ENCODE assay signal across 7 mouse cellular contexts in genomic region chr14:88469956-88470355, GRCm38 (mm10). TPM values are rescaled to one million over a fixed set of nuclear protein-coding genes. Genes with fewer than 3 reads are reported as not detected.
A peak's percentile ranks its signal among the peaks of the same experiment; 100 is the strongest.
DNase-seq lines count a peak whose midpoint lies in the region; ATAC-seq lines count a peak whose summit lies in the region.

No protein-coding gene starts in this region.

- H3K9me3 ChIP-seq in lung, embryonic 16.5 days (ENCODE audit: control insufficient read depth, low read length): no peaks in the 10 kb centered on the region
- H3K9me3 ChIP-seq in forebrain, embryonic 15.5 days: no peaks in the 10 kb centered on the region
- H3K9me3 ChIP-seq in liver, embryonic 13.5 days (replicated peaks): no peaks in the 10 kb centered on the region

- no peak overlapping the region for H3K27ac ChIP-seq in lung, embryonic 16.5 days (ENCODE audit: low read length)
- no peak overlapping the region for H3K27ac ChIP-seq in forebrain, embryonic 15.5 days (replicated peaks)
- H3K27ac ChIP-seq in liver, embryonic 13.5 days: no peak overlapping the region

- WGBS in lung, embryonic 16.5 days: 4% methylated on average over 9 of the region's 9 CpGs
- WGBS in forebrain, embryonic 15.5 days: 1% methylated on average over 9 of the region's 9 CpGs
- WGBS in liver, embryonic 13.5 days (ENCODE audit: insufficient replicate concordance): 4% methylated on average over 9 of the region's 9 CpGs

- H3K9ac ChIP-seq in lung, embryonic 16.5 days (ENCODE audit: low read length): peak overlapping the region; percentile 53
- peak overlapping the region; percentile 48; the same call in 1 of the 2 replicates for H3K9ac ChIP-seq in forebrain, embryonic 15.5 days (replicated peaks)
- H3K9ac ChIP-seq in liver, embryonic 13.5 days: no peak overlapping the region

- no peaks in the 10 kb centered on the region for H3K4me1 ChIP-seq in lung, embryonic 16.5 days (replicated peaks; ENCODE audit: control insufficient read depth, insufficient read depth, low read length)
- H3K4me1 ChIP-seq in forebrain, embryonic 15.5 days: peaks cover 27% of the 10 kb centered on the region
- no peaks in the 10 kb centered on the region for H3K4me1 ChIP-seq in liver, embryonic 13.5 days (replicated peaks)

- ATAC-seq in lung, embryonic 16.5 days (ENCODE audit: low read depth): no peak
- ATAC-seq in forebrain, embryonic 15.5 days (replicated peaks): peak; percentile 20; the same call in 1 of the 2 replicates
- ATAC-seq in liver, embryonic 13.5 days (ENCODE audit: low read depth): no peak
- ATAC-seq in erythroblast, adult 5-6 weeks (replicated peaks; ENCODE audit: low FRiP score, poor library complexity, severe bottlenecking): no peak

- peak overlapping the region; percentile 54 for H3K4me3 ChIP-seq in lung, embryonic 16.5 days (ENCODE audit: low read length)
- peak overlapping the region; percentile 53 for H3K4me3 ChIP-seq in forebrain, embryonic 15.5 days
- H3K4me3 ChIP-seq in liver, embryonic 13.5 days (replicated peaks): no peak overlapping the region

- H3K27me3 ChIP-seq in lung, embryonic 16.5 days (ENCODE audit: control insufficient read depth, insufficient read depth, low read depth, low read length): peaks cover 3% of the 10 kb centered on the region; the same call in 1 of the 2 replicates
- H3K27me3 ChIP-seq in forebrain, embryonic 15.5 days: no peaks in the 10 kb centered on the region
- H3K27me3 ChIP-seq in liver, embryonic 13.5 days: peaks cover 13% of the 10 kb centered on the region; the same call in 1 of the 2 replicates

- no peak for DNase-seq in lung, postnatal 14 days
- no peak for DNase-seq in liver, embryonic 13.5 days
- DNase-seq in adrenal gland, postnatal 10 days: no peak
- no peak for DNase-seq in kidney, postnatal 36 days

- no peaks in the 10 kb centered on the region for H3K36me3 ChIP-seq in lung, embryonic 16.5 days (ENCODE audit: control insufficient read depth, insufficient read depth, low read length)
- no peaks in the 10 kb centered on the region for H3K36me3 ChIP-seq in forebrain, embryonic 15.5 days
- H3K36me3 ChIP-seq in liver, embryonic 13.5 days: no peaks in the 10 kb centered on the region

- H3K4me2 ChIP-seq in lung, embryonic 16.5 days (ENCODE audit: low read depth, low read length): peak overlapping the region; percentile 78
- peak overlapping the region; percentile 92 for H3K4me2 ChIP-seq in forebrain, embryonic 15.5 days (replicated peaks)
- H3K4me2 ChIP-seq in liver, embryonic 13.5 days: peak overlapping the region; percentile 19

RNA-seq across cellular contexts. Expression of gene Pcdh20, which starts 1.2 kb away (rescaled TPM):
- polyA plus RNA-seq in lung, embryonic 16.5 days (2015; fragmentation: Nextera tagmentation; extraction: Ambion mirVana): 5.4 TPM in 2 replicates
- 6.5 and 7.0 TPM in 2 replicates for polyA plus RNA-seq in forebrain, embryonic 15.5 days (2015; fragmentation: Nextera tagmentation; extraction: Ambion mirVana)
- 0.06 and 0.08 TPM in 2 replicates for polyA plus RNA-seq in liver, embryonic 13.5 days (2015; fragmentation: Nextera tagmentation; extraction: Ambion mirVana)
- total RNA-seq in adrenal gland, postnatal 10 days (2021): 1 to 10 TPM; 1.5 to 1.9 TPM
- total RNA-seq in erythroblast, adult 5-6 weeks (2015; ENCODE audit: low replicate concordance): not detected in 2 replicates
- total RNA-seq in erythroblast, adult 5-6 weeks (2017; ENCODE audit: low replicate concordance): not detected in 2 replicates

Comparison
In these comparisons a context has a peak if more than half of its experiments do, and no peak if none do; other contexts are left out.
1. H3K4me2 ChIP-seq: peak in every context shown above with its lines; median percentile 92 in forebrain, embryonic 15.5 days; 78 in lung, embryonic 16.5 days; 19 in liver, embryonic 13.5 days.